Mouse (Mus musculus) ovary, postnatal 36 days (tissue): ENCODE data around the gene Tns3.

Experiments used
- DNase-seq: peaks from one replicate; pipeline ENCODE4 v3.0.0; 2022; ENCODE audit warnings: low spot score, mixed read lengths

The Tns3 gene

GRCm38 (mm10) chr11:8439035-8439434 lies 225.3 kb downstream of the Tns3 start:
- no peak for DNase-seq

- no peak for DNase-seq
These were observed 226.1 kb downstream of the Tns3 start for GRCm38 (mm10) chr11:8438269-8438668.

GRCm38 (mm10) chr11:8435101-8435500 lies 229.2 kb downstream of the Tns3 start:
- no peak for DNase-seq

DNA sequence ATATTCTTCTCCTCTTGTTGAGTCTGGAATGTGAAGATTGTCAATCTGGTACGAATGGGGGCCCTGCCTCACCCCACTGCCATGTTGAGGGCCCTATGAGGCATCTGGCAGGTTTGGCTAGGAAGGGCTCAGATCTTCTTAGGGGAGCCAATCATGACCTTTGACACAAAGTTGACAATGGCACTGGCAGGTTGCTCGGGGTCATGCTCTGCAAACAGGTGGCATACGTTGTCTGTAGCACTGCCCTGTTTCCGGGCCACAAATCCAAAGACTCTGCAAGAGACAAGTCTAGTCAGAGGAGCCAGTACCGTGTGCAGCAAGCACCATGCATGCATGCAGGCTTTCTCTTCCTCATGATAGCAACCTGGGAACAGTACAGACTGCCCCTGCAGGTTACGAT lies 230.0 kb downstream of the Tns3 start:
- no peak for DNase-seq

GRCm38 (mm10) chr11:8433443-8433842 lies 230.9 kb downstream of the Tns3 start:
- DNase-seq, result no peak

DNA sequence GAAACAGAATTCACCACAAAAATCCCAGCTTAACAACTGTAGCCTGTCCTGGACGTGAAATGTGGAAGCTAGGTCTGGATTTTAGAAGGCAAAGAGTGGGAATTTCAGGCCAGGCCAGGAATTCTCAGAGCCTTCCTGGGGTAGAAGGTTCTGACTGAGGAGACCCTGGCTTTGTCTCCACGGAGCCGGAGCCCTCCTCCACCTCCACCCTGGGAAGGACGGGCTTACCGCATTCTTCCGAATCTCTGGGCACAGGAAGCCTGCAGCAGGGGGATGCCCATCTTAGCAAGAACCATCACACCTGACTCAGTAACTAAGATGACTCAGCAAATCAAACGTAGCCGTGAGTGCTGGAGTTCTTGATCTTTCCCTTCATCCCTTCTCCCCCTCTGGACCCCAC lies 231.4 kb downstream of the Tns3 start:
- DNase-seq, result no peak

- no peak for DNase-seq
These were observed 236.7 kb downstream of the Tns3 start for GRCm38 (mm10) chr11:8427660-8428059.

DNA sequence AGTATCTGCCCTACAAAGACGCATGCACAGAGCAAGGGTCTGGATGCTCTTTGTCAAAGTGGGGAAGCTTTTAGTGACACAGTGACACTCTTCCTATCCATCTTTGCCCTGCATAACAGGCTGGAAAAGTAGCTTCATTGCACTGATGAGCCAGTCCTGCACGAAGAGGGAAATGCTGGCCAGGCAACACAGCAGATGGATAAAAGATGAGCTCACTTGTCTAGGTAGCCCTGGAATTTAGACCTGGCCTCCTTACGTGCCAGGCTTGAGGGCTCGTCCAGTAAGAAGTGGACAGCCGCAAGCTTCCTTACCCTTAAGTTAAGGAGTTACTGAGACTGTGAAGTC lies 239.1 kb downstream of the Tns3 start:
- no peak for DNase-seq

DNA sequence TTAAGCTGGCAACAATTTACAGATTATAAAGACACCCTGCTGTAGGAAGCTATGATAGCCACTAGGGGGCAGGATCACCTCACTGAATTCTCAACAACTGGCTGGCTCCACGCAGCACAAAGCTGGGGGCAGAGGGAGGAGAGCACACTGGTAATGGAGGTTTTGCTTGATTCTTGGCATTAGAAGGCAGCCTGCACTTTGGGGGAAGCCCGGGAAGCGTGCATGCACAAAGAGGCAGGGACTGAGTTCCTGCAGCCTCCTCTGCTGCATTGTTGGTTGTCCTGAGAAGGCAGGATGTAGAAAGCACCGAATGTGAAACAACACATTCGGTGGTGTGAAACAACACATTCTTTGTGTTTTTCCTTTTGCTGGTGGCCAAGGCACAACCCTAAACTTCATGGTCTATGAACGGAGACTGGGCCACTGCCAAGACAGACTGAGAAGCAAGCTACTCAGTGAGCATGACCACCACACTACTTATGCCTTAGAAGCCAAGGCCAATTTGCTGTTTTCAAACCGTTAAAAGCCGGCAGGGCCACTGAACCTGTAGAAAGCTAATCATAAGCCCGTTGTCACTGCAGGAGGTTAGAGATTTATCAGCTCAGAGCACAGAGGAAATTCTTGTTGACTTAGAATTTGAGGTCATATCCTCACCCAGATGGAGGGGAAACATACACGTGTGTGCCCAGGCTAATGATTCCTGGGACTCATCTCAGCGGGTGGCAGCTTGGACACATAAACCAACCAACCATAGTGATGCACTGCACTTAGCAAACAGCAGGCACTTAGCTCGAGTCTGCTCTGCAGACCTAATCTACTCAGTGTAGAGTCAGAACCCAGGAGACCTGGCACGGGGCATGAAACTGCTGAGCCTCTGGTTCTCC lies 239.8 kb downstream of the Tns3 start:
- DNase-seq, result peak; percentile 63

DNA sequence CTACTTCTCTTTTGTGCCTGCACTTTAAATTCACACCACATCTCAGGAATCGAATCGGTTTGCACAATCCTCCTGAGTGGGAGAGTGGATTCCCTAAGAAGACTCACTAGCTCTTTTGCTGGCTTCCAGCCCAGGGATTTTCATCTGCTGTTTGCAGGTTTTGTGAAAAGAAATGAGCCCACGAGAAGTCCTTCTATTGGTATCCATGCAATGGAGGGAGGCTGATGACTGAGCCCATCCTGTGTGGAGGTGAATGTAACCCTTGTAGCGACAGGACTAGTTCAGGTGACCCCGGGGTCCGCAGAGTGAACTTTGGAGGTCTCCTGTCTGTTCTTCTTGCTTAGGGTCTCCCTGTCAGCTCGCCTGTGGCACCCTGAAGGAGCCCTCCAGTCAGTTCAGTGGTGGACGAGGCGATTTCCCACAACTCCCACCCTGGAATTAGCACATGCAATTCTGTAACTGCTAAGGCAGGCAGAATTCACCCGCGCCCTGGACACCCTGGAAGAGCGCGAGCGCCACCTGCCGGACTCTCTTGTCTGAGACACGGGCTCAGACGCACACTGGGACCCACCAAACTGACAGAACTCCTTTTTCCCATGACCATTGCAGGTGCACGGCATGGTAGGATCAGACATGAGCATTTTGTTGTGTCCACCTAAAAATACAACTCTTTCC lies 259.0 kb downstream of the Tns3 start:
- peak; percentile 74 for DNase-seq

GRCm38 (mm10) chr11:8401328-8401727 lies 263.0 kb downstream of the Tns3 start:
- DNase-seq, result no peak

DNA sequence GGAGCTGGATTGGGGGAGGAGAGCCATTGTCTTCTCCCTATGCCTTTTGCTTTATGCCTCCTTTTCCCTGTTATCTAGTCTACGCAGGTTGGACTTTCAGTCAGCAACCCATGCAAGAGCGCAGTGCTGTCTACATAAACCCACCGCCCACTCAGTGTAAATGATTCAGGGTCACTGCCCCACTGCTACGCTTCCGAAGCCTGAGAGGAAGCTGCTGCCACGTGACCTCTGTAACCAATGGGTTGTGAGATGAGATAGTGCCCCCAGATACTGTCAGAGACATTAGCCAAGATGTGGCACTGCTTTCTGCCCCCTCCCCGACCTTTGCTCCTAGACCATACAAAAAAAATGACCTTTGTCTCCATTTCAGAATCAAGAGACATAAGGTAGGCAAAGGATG lies 268.0 kb downstream of the Tns3 start:
- DNase-seq, result no peak

- no peak for DNase-seq
These were observed 272.8 kb downstream of the Tns3 start for GRCm38 (mm10) chr11:8391564-8391963.

GRCm38 (mm10) chr11:8385891-8386405 lies 278.4 kb downstream of the Tns3 start:
- no peak for DNase-seq
